Mouse (Mus musculus): ENCODE data around the gene Taar4. TPM values are rescaled to one million over a fixed set of nuclear protein-coding genes. Genes with fewer than 3 reads are reported as not detected.

Gene Taar4
- polyA plus RNA-seq (2012; ENCODE audit: low replicate concordance) = not detected in 2 replicates

DNA sequence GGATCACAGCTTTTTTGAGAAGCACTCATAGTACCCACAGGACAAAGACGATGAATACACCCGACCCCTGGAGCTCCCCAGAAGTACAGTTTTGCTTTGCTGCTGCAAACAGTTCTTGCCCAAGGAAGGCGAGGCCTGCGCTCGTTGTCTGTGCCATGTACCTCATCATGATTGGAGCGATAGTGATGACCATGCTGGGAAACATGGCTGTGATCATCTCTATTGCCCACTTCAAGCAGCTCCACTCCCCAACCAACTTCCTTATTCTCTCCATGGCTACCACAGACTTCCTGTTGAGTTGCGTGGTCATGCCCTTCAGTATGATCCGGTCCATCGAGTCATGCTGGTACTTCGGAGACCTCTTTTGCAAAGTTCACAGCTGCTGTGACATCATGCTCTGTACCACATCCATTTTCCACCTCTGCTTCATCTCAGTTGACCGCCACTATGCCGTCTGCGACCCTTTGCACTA, at the start of gene Taar4:
TSS of gene Taar4 (plus strand) at position 51 of the 472 bp plus-strand sequence.

GRCm38 (mm10) chr10:23920056-23920455, 40.2 kb upstream of the Taar4 start, which contains the start of gene Taar1:
Gene Taar1, plus strand, starts transcription at chr10:23920356.

GRCm38 (mm10) chr10:23938312-23938711, 22.0 kb upstream of the Taar4 start, which contains the start of gene Taar2:
Gene Taar2, plus strand, starts transcription at chr10:23938572.

GRCm38 (mm10) chr10:23949508-23950005, 10.7 kb upstream of the Taar4 start, which contains the start of gene Taar3:
Gene Taar3, plus strand, starts transcription at chr10:23949558.

DNA sequence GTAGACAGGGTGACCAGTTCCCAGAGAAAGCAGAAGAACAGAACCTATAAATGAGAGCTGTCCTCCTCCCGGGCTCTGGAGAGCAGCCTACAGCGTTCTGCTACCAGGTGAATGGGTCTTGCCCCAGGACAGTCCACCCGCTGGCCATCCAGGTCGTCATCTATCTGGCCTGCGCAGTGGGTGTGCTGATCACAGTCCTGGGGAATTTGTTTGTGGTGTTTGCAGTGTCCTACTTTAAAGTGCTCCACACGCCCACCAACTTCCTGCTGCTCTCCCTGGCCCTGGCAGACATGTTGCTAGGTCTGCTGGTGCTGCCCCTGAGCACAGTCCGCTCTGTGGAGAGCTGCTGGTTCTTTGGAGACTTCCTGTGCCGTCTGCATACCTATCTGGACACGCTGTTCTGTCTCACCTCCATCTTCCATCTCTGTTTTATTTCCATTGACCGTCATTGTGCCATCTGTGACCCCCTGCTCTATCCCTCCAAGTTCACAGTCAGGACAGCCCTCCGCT, 10.4 kb downstream of the Taar4 start, which contains the start of gene Taar5:
TSS of gene Taar5 (plus strand) at position 51 of the 510 bp plus-strand sequence.

DNA sequence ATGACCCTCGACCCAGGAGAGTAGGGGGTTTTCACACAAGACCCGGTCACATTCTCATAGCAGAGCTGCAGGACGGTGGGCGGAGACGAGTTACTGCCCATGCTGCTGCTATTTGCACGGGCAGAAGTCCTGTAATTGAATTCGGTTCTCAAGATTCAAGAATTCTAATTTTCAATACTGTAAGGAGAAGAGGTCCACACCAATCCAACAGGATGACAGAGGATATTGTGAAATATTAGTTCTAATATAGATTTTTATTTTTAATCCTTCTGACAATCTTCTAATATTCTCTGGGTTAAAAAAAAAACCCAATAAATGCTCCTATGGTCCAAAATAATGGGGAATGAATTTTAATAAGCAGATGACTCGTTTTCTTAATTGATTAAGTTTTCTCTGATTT, 25.3 kb downstream of the Taar4 start, which contains the start of gene Taar6:
TSS of gene Taar6 (minus strand) at position 101 of the 400 bp plus-strand sequence.

GRCm38 (mm10) chr10:23993381-23993780, 33.1 kb downstream of the Taar4 start, which contains the start of gene Taar7a:
Gene Taar7a, minus strand, starts transcription at chr10:23993481.

GRCm38 (mm10) chr10:23999639-24000038, 39.3 kb downstream of the Taar4 start, which contains the start of gene Taar7b:
Gene Taar7b, plus strand, starts transcription at chr10:23999939.

Other genes with a start within 250 kb of the Taar4 start
- 80.2 and 1,134 TPM in 2 replicates for gene Rps12, start 173.2 kb upstream of the Taar4 start, polyA plus RNA-seq (2012; ENCODE audit: low replicate concordance)
- 1.1 and 2.2 TPM in 2 replicates for gene Slc18b1, start 163.5 kb upstream of the Taar4 start, polyA plus RNA-seq (2012; ENCODE audit: low replicate concordance)
- gene Vnn3, start 109.0 kb upstream of the Taar4 start, polyA plus RNA-seq (2012; ENCODE audit: low replicate concordance) = 0.13 TPM in 1 of 2 replicates, not detected in the other
- not detected in 2 replicates for gene Vnn1, start 65.8 kb upstream of the Taar4 start, polyA plus RNA-seq (2012; ENCODE audit: low replicate concordance)
- not detected in 2 replicates for gene Taar1, start 40.1 kb upstream of the Taar4 start, polyA plus RNA-seq (2012; ENCODE audit: low replicate concordance)
- gene Taar2, start 21.9 kb upstream of the Taar4 start, polyA plus RNA-seq (2012; ENCODE audit: low replicate concordance) = not detected in 2 replicates
- not detected in 2 replicates for gene Taar3, start 10.9 kb upstream of the Taar4 start, polyA plus RNA-seq (2012; ENCODE audit: low replicate concordance)
- gene Taar5, start 10.2 kb downstream of the Taar4 start, polyA plus RNA-seq (2012; ENCODE audit: low replicate concordance) = not detected in 2 replicates
- not detected in 2 replicates for gene Taar6, start 25.2 kb downstream of the Taar4 start, polyA plus RNA-seq (2012; ENCODE audit: low replicate concordance)
- not detected in 2 replicates for gene Taar7a, start 33.0 kb downstream of the Taar4 start, polyA plus RNA-seq (2012; ENCODE audit: low replicate concordance)
- not detected in 2 replicates for gene Taar7b, start 39.4 kb downstream of the Taar4 start, polyA plus RNA-seq (2012; ENCODE audit: low replicate concordance)
- not detected in 2 replicates for gene Taar7d, start 66.7 kb downstream of the Taar4 start, polyA plus RNA-seq (2012; ENCODE audit: low replicate concordance)
- gene Taar7e, start 77.1 kb downstream of the Taar4 start, polyA plus RNA-seq (2012; ENCODE audit: low replicate concordance) = not detected in 2 replicates
- gene Taar7f, start 89.0 kb downstream of the Taar4 start, polyA plus RNA-seq (2012; ENCODE audit: low replicate concordance) = not detected in 2 replicates
- gene Taar8a, start 116.0 kb downstream of the Taar4 start, polyA plus RNA-seq (2012; ENCODE audit: low replicate concordance) = not detected in 2 replicates
- not detected in 2 replicates for gene Taar8b, start 131.8 kb downstream of the Taar4 start, polyA plus RNA-seq (2012; ENCODE audit: low replicate concordance)
- not detected in 2 replicates for gene Taar8c, start 141.4 kb downstream of the Taar4 start, polyA plus RNA-seq (2012; ENCODE audit: low replicate concordance)
- gene Taar9, start 149.0 kb downstream of the Taar4 start, polyA plus RNA-seq (2012; ENCODE audit: low replicate concordance) = not detected in 2 replicates
- 56.3 and 130 TPM in 2 replicates for gene Stx7, start 188.8 kb downstream of the Taar4 start, polyA plus RNA-seq (2012; ENCODE audit: low replicate concordance)

Measured in leukemia stem cell, adult 10-12 weeks (primary cell).